Mouse (Mus musculus) testis, adult 2 months (tissue): ENCODE measurements around the gene Polr1b.

Source experiments
- CTCF ChIP-seq: fragments of 200-500 bp; IDR thresholded peaks from 2 replicates; pipeline ENCODE4 v1.5.1; 2012; ENCODE audit warnings: low read depth, mild to moderate bottlenecking, inconsistent platforms, low read length, moderate library complexity; ENCODE audit not compliant: control insufficient read depth, insufficient read depth, insufficient replicate concordance
- POLR2A ChIP-seq: fragments of 200-500 bp; IDR thresholded peaks from 2 replicates; pipeline ENCODE4 v1.6.1; 2012; ENCODE audit warnings: low read depth, mild to moderate bottlenecking, inconsistent platforms, low read length, moderate library complexity; ENCODE audit not compliant: control insufficient read depth

GRCm38 (mm10) chr2:129079194-129079593, 21.6 kb upstream of the Polr1b start:
- no peak for TF ChIP-seq CTCF
- TF ChIP-seq POLR2A = no peak
